Mouse (Mus musculus): Measurements from ENCODE around the gene Trpc5.

DNA sequence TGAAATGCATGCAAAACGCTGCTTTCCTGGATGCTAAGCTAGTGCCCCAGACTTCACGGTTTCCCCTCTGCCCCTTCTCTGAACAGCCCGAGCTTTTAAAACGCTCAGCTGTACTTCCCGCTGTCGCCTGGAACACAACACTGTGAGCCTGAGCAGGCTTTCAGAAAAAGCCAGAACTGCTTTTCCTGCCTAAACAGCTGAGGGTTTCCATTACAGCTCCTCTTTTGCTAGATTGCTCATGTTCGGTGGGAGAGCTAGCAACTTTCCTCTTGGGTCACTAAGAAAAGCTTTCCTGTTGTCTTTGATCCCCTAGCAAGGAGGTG, 1.8 kb upstream of the Trpc5 start:
- TF ChIP-seq GABPA (IDR thresholded peaks at IDR 0.05; ENCODE audit: low read depth, low read length) (no peak), GATA1 (IDR thresholded peaks at IDR 0.05; ENCODE audit: low read depth, low read length) (no peak), UBTF (IDR thresholded peaks at IDR 0.05; ENCODE audit: borderline replicate concordance, insufficient read depth, low read depth, low read length) (no peak), CTCF (IDR thresholded peaks at IDR 0.05 in 2 of 3, conservative IDR thresholded peaks at IDR 0.05 in 1 of 3; ENCODE audit: control insufficient read depth in 1 of 3, insufficient read depth in 1 of 3, low read depth in 2 of 3, low read length in 3 of 3, poor library complexity in 1 of 3, severe bottlenecking in 1 of 3) (no peak), ZNF384 (IDR thresholded peaks at IDR 0.05; ENCODE audit: low read depth, low read length) (no peak), TBP (IDR thresholded peaks at IDR 0.05; ENCODE audit: low read depth, low read length) (no peak), HCFC1 (IDR thresholded peaks at IDR 0.05; ENCODE audit: low read depth, low read length) (no peak)

Data from MEL (cell line).